Mouse (Mus musculus): ENCODE results near the gene Tanc2.
A peak's percentile ranks its signal among the peaks of the same experiment; 100 is the strongest.

Gene Tanc2

GRCm38 (mm10) chr11:105955815-105956430 lies 366.1 kb downstream of the Tanc2 start:
- no peak for DNase-seq

DNA sequence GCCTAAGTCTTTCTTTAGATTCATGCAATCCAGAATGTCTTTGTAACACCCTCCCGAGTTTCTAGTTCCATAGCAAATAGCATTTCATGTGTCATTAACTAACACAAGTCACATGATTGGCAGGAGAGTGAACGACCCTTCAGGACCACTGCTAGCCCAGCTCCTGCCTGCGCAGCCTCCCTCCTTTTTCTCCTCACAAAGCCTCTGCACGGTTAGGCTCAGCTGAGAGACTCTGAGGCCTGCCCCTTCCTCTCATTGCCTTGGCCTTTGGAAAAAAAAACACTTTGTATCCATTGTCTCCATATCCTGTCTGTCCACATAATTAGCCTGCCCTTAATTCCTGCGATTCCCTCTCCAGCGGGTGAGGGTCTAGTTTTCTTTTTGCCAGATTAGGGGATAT lies 367.7 kb downstream of the Tanc2 start:
- DNase-seq: no peak

DNA sequence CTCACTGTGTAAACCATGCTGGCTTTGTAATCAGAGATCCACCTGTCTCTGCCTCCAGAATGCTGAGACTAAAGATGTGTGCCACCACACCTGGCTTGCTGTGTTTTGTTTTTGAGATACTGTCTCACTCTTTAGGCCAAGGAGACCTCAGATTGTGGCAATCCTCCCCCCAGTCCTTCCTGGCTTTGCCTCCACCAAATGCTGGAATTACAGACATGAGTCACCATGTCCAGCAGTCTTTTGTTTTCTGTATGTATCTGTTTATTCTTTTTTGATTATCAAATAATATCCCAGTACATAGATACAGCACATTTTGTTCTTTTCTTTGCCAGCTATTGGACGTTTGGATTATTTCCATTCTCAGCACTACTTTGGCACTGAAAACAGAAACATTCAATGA lies 368.8 kb downstream of the Tanc2 start:
- DNase-seq: peak; percentile 49

GRCm38 (mm10) chr11:105959355-105959754 lies 369.6 kb downstream of the Tanc2 start:
- DNase-seq: peak; percentile 70

DNA sequence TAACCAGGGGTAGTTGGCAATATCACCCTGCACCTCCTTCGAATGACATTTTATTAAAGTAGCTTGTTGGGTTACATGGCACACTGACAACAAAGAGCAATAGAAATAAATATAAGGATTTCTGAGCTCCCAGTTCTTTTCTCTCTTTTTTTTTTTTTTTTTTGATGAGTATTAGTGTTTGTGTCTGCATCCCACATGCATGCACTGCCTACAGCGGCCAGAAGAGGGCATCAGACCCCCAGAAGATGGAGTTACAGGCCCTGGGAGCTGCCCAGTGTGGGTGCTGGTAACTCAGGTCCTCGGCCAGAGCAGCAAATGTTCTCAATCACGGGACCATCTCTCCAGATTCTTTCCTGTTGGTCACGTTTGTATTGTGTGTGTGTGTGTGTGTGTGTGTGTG lies 374.9 kb downstream of the Tanc2 start:
- no peak for DNase-seq

DNA sequence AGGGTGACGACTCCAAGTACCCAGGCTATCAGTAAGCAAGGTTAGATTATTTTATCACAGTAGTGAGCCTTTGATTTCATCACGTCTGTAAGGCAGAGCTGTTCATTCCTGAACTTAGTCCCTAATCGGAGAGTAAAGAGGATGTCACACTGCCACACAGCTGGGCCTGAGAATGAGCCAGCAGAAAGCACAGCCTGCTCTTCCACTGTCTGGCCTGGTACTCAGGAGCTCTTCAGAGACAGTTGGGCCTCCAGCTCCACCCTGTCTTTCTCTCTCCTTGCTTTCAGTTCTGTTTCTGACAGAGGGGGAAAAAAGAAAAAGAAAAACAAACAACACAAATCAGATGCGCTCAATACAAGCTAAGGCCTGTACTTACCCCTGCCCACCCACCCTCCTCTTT lies 376.5 kb downstream of the Tanc2 start:
- DNase-seq: no peak

- peak; percentile 67 for DNase-seq
Observed at GRCm38 (mm10) chr11:105967741-105968574, 378.2 kb downstream of the Tanc2 start, which contains the start of gene Ace. Gene Ace, plus strand, starts transcription at chr11:105967945.

GRCm38 (mm10) chr11:105968948-105969347 lies 379.2 kb downstream of the Tanc2 start:
- no peak for DNase-seq

- peak; percentile 84 for DNase-seq
Observed at GRCm38 (mm10) chr11:105969516-105969915, 379.7 kb downstream of the Tanc2 start.

DNA sequence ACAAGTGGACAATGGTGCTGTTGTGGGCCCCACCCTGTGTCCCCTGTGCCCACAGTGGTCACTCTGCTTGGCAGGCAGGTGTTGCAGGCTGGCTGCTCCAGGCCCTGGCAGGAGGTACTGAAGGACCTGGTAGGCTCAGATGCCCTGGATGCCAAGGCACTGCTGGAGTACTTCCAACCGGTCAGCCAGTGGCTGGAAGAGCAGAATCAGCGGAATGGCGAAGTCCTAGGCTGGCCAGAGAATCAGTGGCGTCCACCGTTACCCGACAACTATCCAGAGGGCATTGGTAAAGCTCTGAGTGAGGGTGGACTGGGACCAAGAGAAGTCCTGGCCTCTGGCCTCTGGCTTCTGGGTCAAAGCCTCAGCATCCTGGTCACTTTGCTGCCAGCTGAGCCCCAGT lies 384.8 kb downstream of the Tanc2 start:
- DNase-seq: no peak

- DNase-seq: peak; percentile 49
Observed at GRCm38 (mm10) chr11:105975050-105975449, 385.3 kb downstream of the Tanc2 start.

- no peak for DNase-seq
Observed at GRCm38 (mm10) chr11:105975636-105976035, 385.9 kb downstream of the Tanc2 start.

GRCm38 (mm10) chr11:105978232-105978631 lies 388.4 kb downstream of the Tanc2 start:
- no peak for DNase-seq

GRCm38 (mm10) chr11:105978634-105979033 lies 388.8 kb downstream of the Tanc2 start:
- DNase-seq: peak; percentile 72
